Comparison of ENCODE assay signal across 8 mouse cellular contexts in the genomic region with DNA sequence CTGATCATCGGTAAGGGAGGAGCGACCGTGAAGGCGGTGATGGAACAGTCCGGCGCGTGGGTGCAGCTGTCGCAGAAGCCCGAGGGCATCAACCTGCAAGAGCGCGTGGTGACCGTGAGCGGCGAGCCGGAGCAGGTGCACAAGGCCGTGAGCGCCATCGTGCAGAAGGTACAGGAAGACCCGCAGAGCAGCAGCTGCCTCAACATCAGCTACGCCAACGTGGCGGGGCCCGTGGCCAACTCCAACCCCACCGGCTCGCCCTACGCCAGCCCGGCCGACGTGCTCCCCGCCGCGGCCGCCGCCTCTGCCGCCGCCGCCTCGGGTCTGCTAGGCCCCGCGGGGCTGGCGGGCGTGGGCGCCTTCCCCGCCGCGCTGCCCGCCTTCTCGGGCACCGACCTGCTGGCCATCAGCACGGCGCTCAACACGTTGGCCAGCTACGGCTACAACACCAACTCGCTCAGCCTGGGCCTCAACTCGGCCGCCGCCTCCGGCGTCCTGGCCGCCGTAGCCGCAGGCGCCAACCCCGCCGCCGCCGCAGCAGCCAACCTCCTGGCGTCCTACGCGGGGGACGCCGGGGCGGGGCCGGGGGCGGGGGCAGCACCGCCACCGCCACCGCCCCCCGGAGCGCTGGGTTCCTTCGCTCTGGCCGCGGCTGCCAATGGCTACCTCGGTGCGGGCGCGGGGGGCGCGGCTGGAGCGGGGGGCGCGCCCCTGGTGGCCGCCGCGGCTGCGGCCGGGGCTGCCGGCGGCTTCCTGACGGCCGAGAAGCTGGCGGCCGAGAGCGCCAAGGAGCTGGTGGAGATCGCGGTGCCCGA. TPM values are rescaled to one million over a fixed set of nuclear protein-coding genes. Genes with fewer than 3 reads are reported as not detected.
DNase-seq lines count a peak whose midpoint lies in the region; ATAC-seq and TF ChIP-seq lines count a peak whose summit lies in the region.

No protein-coding gene starts in this region.

- H3K9ac ChIP-seq in forebrain, embryonic 12.5 days = peak overlapping the region; percentile 68
- peak overlapping the region; percentile 56 for H3K9ac ChIP-seq in lung, embryonic 15.5 days

- no peaks in the 10 kb centered on the region for H3K9me3 ChIP-seq in forebrain, embryonic 12.5 days
- no peaks in the 10 kb centered on the region for H3K9me3 ChIP-seq in lung, embryonic 15.5 days

- 0 out of 2 replicates have a peak, but pooled peaks have one; percentile 12 for TF ChIP-seq CTCF in brain, embryonic 14.5 days (IDR thresholded peaks at IDR 0.05; ENCODE audit: borderline replicate concordance, extremely low read depth, insufficient read depth, insufficient read length)

- intact Hi-C loops in heart, postnatal 25 days (cut with DNase I) = loop anchor here (1.0 kb wide), 1 partner anchor 9 kb away; no protein-coding TSS in a partner anchor

- H3K4me1 ChIP-seq in forebrain, embryonic 12.5 days = peaks cover 62% of the 10 kb centered on the region
- peaks cover 21% of the 10 kb centered on the region for H3K4me1 ChIP-seq in lung, embryonic 15.5 days

- peak overlapping the region; percentile 88 for H3K4me2 ChIP-seq in forebrain, embryonic 12.5 days
- peak overlapping the region; percentile 93 for H3K4me2 ChIP-seq in lung, embryonic 15.5 days

- no peak for TF ChIP-seq POLR2A in brain, embryonic 14.5 days (IDR thresholded peaks at IDR 0.05; ENCODE audit: borderline replicate concordance, extremely low read depth, insufficient read depth, insufficient read length, poor library complexity, severe bottlenecking)

- H3K27me3 ChIP-seq in forebrain, embryonic 12.5 days = peaks cover 37% of the 10 kb centered on the region
- H3K27me3 ChIP-seq in lung, embryonic 15.5 days = peaks cover 53% of the 10 kb centered on the region

- H3K36me3 ChIP-seq in forebrain, embryonic 12.5 days (replicated peaks) = peaks cover 39% of the 10 kb centered on the region
- no peaks in the 10 kb centered on the region for H3K36me3 ChIP-seq in lung, embryonic 15.5 days

- ATAC-seq in forebrain, embryonic 12.5 days (ENCODE audit: low FRiP score) = peak; percentile 69
- ATAC-seq in lung, embryonic 15.5 days (ENCODE audit: borderline replicate concordance, extremely low read depth, low FRiP score, low TSS enrichment) = peak; percentile 87
- ATAC-seq in erythroid progenitor cell, adult 5-6 weeks (replicated peaks; ENCODE audit: low FRiP score, poor library complexity, severe bottlenecking) = no peak

- WGBS in forebrain, embryonic 12.5 days = under 1% methylated on average over 105 of the region's 107 CpGs
- WGBS in lung, embryonic 15.5 days = 1% methylated on average over 94 of the region's 107 CpGs

- DNase-seq in Muller cell, postnatal 12 days (ENCODE audit: inconsistent ontology term) = peak; percentile 84
- DNase-seq in brain, embryonic 14.5 days (ENCODE audit: low read depth) = peak; percentile 79
- peak; percentile 34 for DNase-seq in heart, postnatal 25 days (ENCODE audit: low spot score)
- peak; percentile 47 to 79 for DNase-seq in kidney, postnatal 36 days
- peak; percentile 44 for DNase-seq in ovary, postnatal 14 days (ENCODE audit: low spot score)

- H3K27ac ChIP-seq in forebrain, embryonic 12.5 days = peak overlapping the region; percentile 74
- peak overlapping the region; percentile 56 for H3K27ac ChIP-seq in lung, embryonic 15.5 days

- H3K4me3 ChIP-seq in forebrain, embryonic 12.5 days (replicated peaks) = peak overlapping the region; percentile 51
- peak overlapping the region; percentile 54 for H3K4me3 ChIP-seq in lung, embryonic 15.5 days

RNA-seq across cellular contexts. Expression of gene Nanos2, which starts 29.4 kb away (rescaled TPM):
- 2.1 and 2.7 TPM in 2 replicates for polyA plus RNA-seq in brain, embryonic 14.5 days (2012; rRNA removed)
- 0.24 and 0.28 TPM in 2 replicates for polyA plus RNA-seq in forebrain, embryonic 12.5 days (2016; fragmentation: Nextera tagmentation; extraction: Ambion mirVana)
- total RNA-seq in heart, postnatal 25 days (2021) = not detected
- not detected in 2 replicates for polyA plus RNA-seq in lung, embryonic 15.5 days (2015; fragmentation: Nextera tagmentation; extraction: Ambion mirVana)
- total RNA-seq in erythroid progenitor cell, adult 5-6 weeks (2015; ENCODE audit: low replicate concordance) = not detected in 2 replicates
- not detected in 2 replicates for total RNA-seq in erythroid progenitor cell, adult 5-6 weeks (2017; ENCODE audit: low replicate concordance)

RNA-seq across cellular contexts. Expression of gene Nova2, which starts 32.1 kb away (rescaled TPM):
- polyA plus RNA-seq in brain, embryonic 14.5 days (2012; rRNA removed) = 20.7 and 52.7 TPM in 2 replicates
- polyA plus RNA-seq in forebrain, embryonic 12.5 days (2016; fragmentation: Nextera tagmentation; extraction: Ambion mirVana) = 10.8 and 11.3 TPM in 2 replicates
- total RNA-seq in heart, postnatal 25 days (2021) = 1 to 10 TPM; 5.5 to 6.6 TPM
- polyA plus RNA-seq in lung, embryonic 15.5 days (2015; fragmentation: Nextera tagmentation; extraction: Ambion mirVana) = 0.77 and 1.2 TPM in 2 replicates
- not detected in 2 replicates for total RNA-seq in erythroid progenitor cell, adult 5-6 weeks (2015; ENCODE audit: low replicate concordance)
- total RNA-seq in erythroid progenitor cell, adult 5-6 weeks (2017; ENCODE audit: low replicate concordance) = not detected in 2 replicates

RNA-seq across cellular contexts. Expression of gene Mypop, which starts 33.3 kb away (rescaled TPM):
- polyA plus RNA-seq in brain, embryonic 14.5 days (2012; rRNA removed) = 14.2 and 16.1 TPM in 2 replicates
- 3.3 and 4.6 TPM in 2 replicates for polyA plus RNA-seq in forebrain, embryonic 12.5 days (2016; fragmentation: Nextera tagmentation; extraction: Ambion mirVana)
- 1 to 10 TPM; 3.2 to 4.0 TPM for total RNA-seq in heart, postnatal 25 days (2021)
- 3.0 and 3.6 TPM in 2 replicates for polyA plus RNA-seq in lung, embryonic 15.5 days (2015; fragmentation: Nextera tagmentation; extraction: Ambion mirVana)
- not detected in 2 replicates for total RNA-seq in erythroid progenitor cell, adult 5-6 weeks (2015; ENCODE audit: low replicate concordance)
- not detected in 2 replicates for total RNA-seq in erythroid progenitor cell, adult 5-6 weeks (2017; ENCODE audit: low replicate concordance)

RNA-seq across cellular contexts. Expression of gene Irf2bp1, which starts 46.1 kb away (rescaled TPM):
- polyA plus RNA-seq in brain, embryonic 14.5 days (2012; rRNA removed) = 48.9 and 54.6 TPM in 2 replicates
- polyA plus RNA-seq in forebrain, embryonic 12.5 days (2016; fragmentation: Nextera tagmentation; extraction: Ambion mirVana) = 36.2 and 39.8 TPM in 2 replicates
- total RNA-seq in heart, postnatal 25 days (2021) = 10 to 100 TPM; 20.2 to 23.6 TPM
- polyA plus RNA-seq in lung, embryonic 15.5 days (2015; fragmentation: Nextera tagmentation; extraction: Ambion mirVana) = 23.5 and 25.2 TPM in 2 replicates
- total RNA-seq in erythroid progenitor cell, adult 5-6 weeks (2015; ENCODE audit: low replicate concordance) = 4.6 and 6.1 TPM in 2 replicates
- total RNA-seq in erythroid progenitor cell, adult 5-6 weeks (2017; ENCODE audit: low replicate concordance) = 3.3 and 6.5 TPM in 2 replicates

RNA-seq across cellular contexts. Expression of gene Ccdc61, which starts 47.6 kb away (rescaled TPM):
- polyA plus RNA-seq in brain, embryonic 14.5 days (2012; rRNA removed) = 26.5 and 33.3 TPM in 2 replicates
- polyA plus RNA-seq in forebrain, embryonic 12.5 days (2016; fragmentation: Nextera tagmentation; extraction: Ambion mirVana) = 39.7 and 41.0 TPM in 2 replicates
- 1 to 10 TPM; 7.7 to 8.3 TPM for total RNA-seq in heart, postnatal 25 days (2021)
- polyA plus RNA-seq in lung, embryonic 15.5 days (2015; fragmentation: Nextera tagmentation; extraction: Ambion mirVana) = 32.1 and 34.4 TPM in 2 replicates
- total RNA-seq in erythroid progenitor cell, adult 5-6 weeks (2015; ENCODE audit: low replicate concordance) = 10.1 and 19.8 TPM in 2 replicates
- 1.7 and 4.6 TPM in 2 replicates for total RNA-seq in erythroid progenitor cell, adult 5-6 weeks (2017; ENCODE audit: low replicate concordance)

Comparison
In these comparisons a context has a peak if more than half of its experiments do, and no peak if none do; other contexts are left out.
1. DNase-seq: peak in every context shown above with its lines; median percentile 84 in Muller cell, postnatal 12 days; 79 in brain, embryonic 14.5 days; 63 in kidney, postnatal 36 days; 44 in ovary, postnatal 14 days; 34 in heart, postnatal 25 days.